Mouse (Mus musculus) lung, embryonic 16.5 days (tissue): ENCODE results near the gene Ranbp9. TPM values are rescaled to one million over a fixed set of nuclear protein-coding genes. Genes with fewer than 3 reads are reported as not detected.

Source experiments
- ATAC-seq: fragments of 200-750 bp; cut with Nextera tagmentation; 2 replicates; pipeline ENCODE4 v1.8.0; 2017; ENCODE audit warnings: low read depth, mild to moderate bottlenecking, moderate library complexity
- H3K27ac ChIP-seq: fragments of 300-500 bp; sonication (generic); 2 replicates; pipeline ENCODE4 v1.5.1; 2014; ENCODE audit warnings: mild to moderate bottlenecking, control low read depth, low read length
- H3K27me3 ChIP-seq: fragments of 300-500 bp; sonication (generic); 2 replicates; pipeline ENCODE4 v1.6.1; 2014; ENCODE audit warnings: low read depth, low read length, mixed read lengths; ENCODE audit not compliant: control insufficient read depth, insufficient read depth
- H3K36me3 ChIP-seq: fragments of 300-500 bp; sonication (generic); 2 replicates; pipeline ENCODE4 v1.6.1; 2014; ENCODE audit warnings: low read length; ENCODE audit not compliant: control insufficient read depth, insufficient read depth
- H3K4me1 ChIP-seq: fragments of 300-500 bp; sonication (generic); replicated peaks from 2 replicates; pipeline ENCODE4 v1.6.1; 2014; ENCODE audit warnings: low read length, mixed read lengths; ENCODE audit not compliant: control insufficient read depth, insufficient read depth
- H3K4me2 ChIP-seq: fragments of 300-500 bp; sonication (generic); 2 replicates; pipeline ENCODE4 v1.6.1; 2014; ENCODE audit warnings: low read depth, low read length, control low read depth
- H3K4me3 ChIP-seq: fragments of 300-500 bp; sonication (generic); 2 replicates; pipeline ENCODE4 v1.5.1; 2014; ENCODE audit warnings: mild to moderate bottlenecking, low read length, control low read depth
- H3K9ac ChIP-seq: fragments of 300-500 bp; sonication (generic); 2 replicates; pipeline ENCODE4 v1.6.1; 2014; ENCODE audit warnings: low read length, control low read depth
- H3K9me3 ChIP-seq: fragments of 300-500 bp; sonication (generic); 2 replicates; pipeline ENCODE4 v1.6.1; 2016; ENCODE audit warnings: low read length; ENCODE audit not compliant: control insufficient read depth
- WGBS: fragments of 180-500 bp; shearing (Covaris S2); extraction: QIAGEN DNeasy Blood & Tissue Kit; methylation state at CpG from one replicate; pipeline ENCODE4 v1.1.7; 2014; 5-methylcytosine and 5-hydroxymethylcytosine counted together
- polyA plus RNA-seq: library from polyadenylated mRNA; unstranded; fragments of >200 nt; fragmentation: Nextera tagmentation; extraction: Ambion mirVana; gene quantifications from 2 replicates; pipeline ENCODE4 v1.2.1, GENCODE M21; 2015

The Ranbp9 gene
- polyA plus RNA-seq, 1 experiment from 2014 or later: 8.8 TPM

GRCm38 (mm10) chr13:43482782-43483181 lies 1.7 kb upstream of the Ranbp9 start:
- Histone ChIP-seq H3K4me2 (no peak overlapping the region), H3K27ac (no peak overlapping the region), H3K9me3 (no peaks in the 10 kb centered on the region), H3K4me3 (no peak overlapping the region), H3K4me1 (peaks cover 10% of the 10 kb centered on the region), H3K27me3 (no peaks in the 10 kb centered on the region), H3K9ac (no peak overlapping the region), H3K36me3 (no peaks in the 10 kb centered on the region)
- no peak for ATAC-seq
- WGBS: 65% methylated on average over 9 of the region's 9 CpGs

- Histone ChIP-seq H3K9ac (peak overlapping the region; percentile 98), H3K9me3 (no peaks in the 10 kb centered on the region), H3K36me3 (no peaks in the 10 kb centered on the region), H3K27ac (peak overlapping the region; percentile 99), H3K4me1 (peaks cover 16% of the 10 kb centered on the region), H3K4me2 (peak overlapping the region; percentile 69), H3K27me3 (no peaks in the 10 kb centered on the region), H3K4me3 (peak overlapping the region; percentile 99)
- no peak for ATAC-seq
- 20% methylated on average over 6 of the region's 6 CpGs for WGBS
These were observed 770 bp upstream of the Ranbp9 start for GRCm38 (mm10) chr13:43481859-43482245.

GRCm38 (mm10) chr13:43480595-43480956 lies 506 bp downstream of the Ranbp9 start:
- WGBS: no CpG with 5 or more reads among the region's 67 CpGs
- peak overlapping the region; percentile 99 for H3K4me3 ChIP-seq

GRCm38 (mm10) chr13:43479767-43480571 lies 1.1 kb downstream of the Ranbp9 start:
- peak; percentile 4; the same call in 1 of the 2 replicates for ATAC-seq
- WGBS: under 1% methylated on average over 35 of the region's 36 CpGs
- H3K4me2 ChIP-seq: peak overlapping the region; percentile 69

More at GRCm38 (mm10) chr13:43480595-43480956, 506 bp downstream of the Ranbp9 start:
- ATAC-seq: peak; percentile 24
- H3K9ac ChIP-seq: peak overlapping the region; percentile 98
- H3K27me3 ChIP-seq: no peaks in the 10 kb centered on the region
- peaks cover 26% of the 10 kb centered on the region for H3K4me1 ChIP-seq
- no peaks in the 10 kb centered on the region for H3K9me3 ChIP-seq
- H3K4me2 ChIP-seq: peak overlapping the region; percentile 69
- H3K36me3 ChIP-seq: no peaks in the 10 kb centered on the region
- H3K27ac ChIP-seq: peak overlapping the region; percentile 99

GRCm38 (mm10) chr13:43479024-43479705 lies 1.9 kb downstream of the Ranbp9 start:
- WGBS: 3% methylated on average over 6 of the region's 6 CpGs
- peak overlapping the region; percentile 98 for H3K9ac ChIP-seq
- H3K36me3 ChIP-seq: no peaks in the 10 kb centered on the region
- peak overlapping the region; percentile 76 for H3K4me2 ChIP-seq
- no peaks in the 10 kb centered on the region for H3K27me3 ChIP-seq
- H3K4me3 ChIP-seq: peak overlapping the region; percentile 99
- H3K27ac ChIP-seq: peak overlapping the region; percentile 66
- H3K4me1 ChIP-seq: peaks cover 37% of the 10 kb centered on the region
- H3K9me3 ChIP-seq: no peaks in the 10 kb centered on the region
- ATAC-seq: no peak

More at GRCm38 (mm10) chr13:43479767-43480571, 1.1 kb downstream of the Ranbp9 start:
- Histone ChIP-seq H3K27ac (peak overlapping the region; percentile 99), H3K27me3 (no peaks in the 10 kb centered on the region), H3K9ac (peak overlapping the region; percentile 98), H3K36me3 (no peaks in the 10 kb centered on the region), H3K9me3 (no peaks in the 10 kb centered on the region), H3K4me1 (peaks cover 29% of the 10 kb centered on the region), H3K4me3 (peak overlapping the region; percentile 99)

GRCm38 (mm10) chr13:43478586-43478985 lies 2.5 kb downstream of the Ranbp9 start:
- no peak for ATAC-seq
- no peaks in the 10 kb centered on the region for H3K36me3 ChIP-seq
- H3K4me1 ChIP-seq: peaks cover 40% of the 10 kb centered on the region
- peak overlapping the region; percentile 62 for H3K9ac ChIP-seq
- WGBS: 13% methylated on average over 8 of the region's 8 CpGs
- no peaks in the 10 kb centered on the region for H3K27me3 ChIP-seq
- peak overlapping the region; percentile 76 for H3K4me2 ChIP-seq
- H3K27ac ChIP-seq: peak overlapping the region; percentile 66
- no peaks in the 10 kb centered on the region for H3K9me3 ChIP-seq
- H3K4me3 ChIP-seq: peak overlapping the region; percentile 51

GRCm38 (mm10) chr13:43477098-43477697 lies 3.9 kb downstream of the Ranbp9 start:
- Histone ChIP-seq H3K4me2 (no peak overlapping the region), H3K4me3 (no peak overlapping the region), H3K4me1 (peaks cover 40% of the 10 kb centered on the region), H3K27ac (no peak overlapping the region), H3K9ac (no peak overlapping the region), H3K9me3 (no peaks in the 10 kb centered on the region), H3K36me3 (no peaks in the 10 kb centered on the region), H3K27me3 (no peaks in the 10 kb centered on the region)
- no peak for ATAC-seq
- 78% methylated on average over 3 of the region's 3 CpGs for WGBS

- 64% methylated on average over 7 of the region's 7 CpGs for WGBS
- Histone ChIP-seq H3K9me3 (no peaks in the 10 kb centered on the region), H3K9ac (no peak overlapping the region), H3K27me3 (no peaks in the 10 kb centered on the region), H3K27ac (no peak overlapping the region), H3K4me1 (peaks cover 36% of the 10 kb centered on the region), H3K4me3 (no peak overlapping the region), H3K4me2 (no peak overlapping the region), H3K36me3 (no peaks in the 10 kb centered on the region)
- no peak for ATAC-seq
These were observed 4.9 kb downstream of the Ranbp9 start for GRCm38 (mm10) chr13:43476226-43476625.

GRCm38 (mm10) chr13:43474722-43475121 lies 6.4 kb downstream of the Ranbp9 start:
- H3K4me1 ChIP-seq: peaks cover 36% of the 10 kb centered on the region
- no peak overlapping the region for H3K4me3 ChIP-seq
- 0 out of 2 replicates have a peak, but pooled peaks cover 3% of the 10 kb centered on the region for H3K36me3 ChIP-seq
- H3K27ac ChIP-seq: no peak overlapping the region
- no peaks in the 10 kb centered on the region for H3K27me3 ChIP-seq
- WGBS: 79% methylated on average over 5 of the region's 5 CpGs
- no peak overlapping the region for H3K9ac ChIP-seq
- no peaks in the 10 kb centered on the region for H3K9me3 ChIP-seq
- no peak overlapping the region for H3K4me2 ChIP-seq
- ATAC-seq: no peak
